Mouse (Mus musculus): ENCODE measurements around the gene Gzmk.

DNA sequence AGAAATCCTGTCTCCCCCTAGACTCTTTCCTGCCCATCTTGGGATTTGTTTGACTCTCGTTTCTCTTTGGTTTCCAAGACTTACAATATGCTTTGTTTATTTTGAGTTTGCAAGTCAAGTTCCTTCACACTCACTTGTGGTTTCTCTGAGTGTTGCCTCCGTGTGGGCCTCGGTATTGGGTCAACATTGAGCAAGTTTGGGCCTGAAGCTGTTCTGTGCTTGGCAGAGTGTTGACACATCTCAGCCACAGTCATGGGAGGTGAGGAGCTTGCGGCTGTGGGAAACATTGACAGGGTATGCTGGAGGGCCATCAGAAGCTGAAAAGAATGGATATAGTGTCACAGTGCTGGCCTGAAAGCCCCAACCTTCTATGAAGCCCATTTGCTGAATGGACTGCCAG lies 1.4 kb upstream of the Gzmk start:
- TF ChIP-seq CTCF (IDR thresholded peaks at IDR 0.05; ENCODE audit: control insufficient read depth, insufficient read depth, low read length) (no peak), POLR2A (IDR thresholded peaks at IDR 0.05; ENCODE audit: borderline replicate concordance, control insufficient read depth, low read depth, low read length) (no peak)

Data from bone marrow, adult 2 months (tissue).